Mouse (Mus musculus): Measurements from ENCODE around the gene Zic5.

Gene Zic5

DNA sequence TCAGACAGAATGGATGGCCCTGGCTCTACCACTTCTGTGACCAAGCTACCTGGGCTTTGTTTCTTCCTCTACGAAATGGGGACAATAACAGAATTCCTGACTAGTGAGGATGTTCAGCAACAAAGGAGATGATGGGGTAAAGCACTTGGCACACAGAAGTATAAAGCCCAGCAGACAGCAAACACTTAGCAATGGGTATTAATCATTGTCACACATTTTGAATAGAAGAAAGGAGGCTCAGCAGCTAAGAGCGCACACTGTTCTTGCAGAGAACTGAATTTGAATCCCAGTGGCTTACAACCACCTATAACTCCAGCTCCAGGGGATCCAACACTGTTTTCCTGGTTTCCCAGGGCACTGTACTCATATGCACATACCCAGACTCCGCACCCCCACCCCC lies 37.8 kb downstream of the Zic5 start:
- no peak for DNase-seq (ENCODE audit: low read depth)

DNA sequence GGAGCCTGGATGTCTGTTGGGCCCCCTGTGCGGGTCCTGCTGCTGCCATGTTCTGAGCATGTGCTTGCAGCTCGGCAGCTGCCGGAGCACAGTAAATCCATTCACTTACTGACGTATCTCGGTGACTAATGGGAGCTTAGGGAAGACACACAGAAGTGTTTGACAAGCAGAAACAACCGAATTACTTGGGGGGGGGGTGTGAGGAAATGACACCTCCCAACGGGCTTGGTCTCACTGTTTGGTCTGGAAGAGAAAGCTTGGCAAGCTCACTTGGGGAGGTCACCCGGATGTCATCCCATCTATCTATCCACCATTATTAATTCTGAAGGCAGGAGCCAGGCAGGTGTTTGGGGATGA lies 38.3 kb downstream of the Zic5 start:
- DNase-seq (ENCODE audit: low read depth) = no peak

DNA sequence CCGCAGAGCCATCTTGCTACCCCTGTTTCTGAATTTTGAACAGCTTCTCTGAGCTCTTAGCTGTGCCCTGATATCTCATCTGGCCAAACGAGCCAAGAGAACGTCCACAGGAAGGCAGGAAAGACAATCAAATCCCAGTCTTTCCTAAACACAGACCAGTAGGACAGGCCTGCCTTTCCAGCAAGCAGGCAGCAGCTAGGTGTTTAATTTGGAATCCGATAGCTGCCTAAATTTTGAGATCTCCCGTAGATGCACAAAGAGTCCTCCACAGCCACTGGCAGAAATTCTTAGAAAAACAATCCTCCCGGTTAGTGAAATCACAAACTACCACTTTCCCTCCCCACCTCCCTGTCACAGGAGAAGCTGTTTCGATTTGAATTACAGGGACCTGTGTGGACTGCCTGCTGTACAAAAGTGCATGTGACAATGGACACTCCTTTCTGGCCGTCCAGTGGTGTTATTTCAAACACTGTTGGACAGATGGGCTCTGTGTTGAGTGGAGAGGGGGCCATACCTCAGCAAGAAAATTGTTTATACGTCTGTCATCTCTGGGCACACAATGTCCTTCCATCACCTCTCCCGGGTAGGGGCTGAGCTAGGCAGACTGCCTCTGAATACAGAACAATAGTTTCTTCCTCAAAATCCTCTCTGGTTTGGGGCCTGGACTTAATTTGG lies 38.8 kb downstream of the Zic5 start:
- no peak for DNase-seq (ENCODE audit: low read depth)

- DNase-seq (ENCODE audit: low read depth) = no peak
Observed at GRCm38 (mm10) chr14:122424441-122424840, 41.0 kb downstream of the Zic5 start.

- no peak for DNase-seq (ENCODE audit: low read depth)
Observed at GRCm38 (mm10) chr14:122416166-122416771, 49.2 kb downstream of the Zic5 start.

GRCm38 (mm10) chr14:122414786-122415185 lies 50.7 kb downstream of the Zic5 start:
- DNase-seq (ENCODE audit: low read depth) = no peak

DNA sequence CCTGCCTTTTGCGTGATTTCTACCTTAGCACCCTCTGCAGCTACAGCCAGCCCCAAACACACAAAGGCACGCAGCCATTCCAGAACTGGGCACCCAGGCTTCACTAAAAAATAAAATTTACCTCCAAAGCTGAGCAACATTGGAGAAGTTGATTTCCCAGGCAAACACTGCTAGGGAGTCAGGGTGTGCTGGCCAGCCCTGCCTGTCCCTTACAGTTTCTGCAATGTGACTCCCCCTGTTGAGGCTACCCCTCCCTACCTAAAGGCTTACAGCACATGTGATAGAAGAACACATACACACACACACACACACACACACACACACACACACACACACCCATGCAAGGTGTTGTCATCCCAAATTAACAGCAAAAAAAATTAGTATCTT lies 51.9 kb downstream of the Zic5 start:
- no peak for DNase-seq (ENCODE audit: low read depth)

- no peak for DNase-seq (ENCODE audit: low read depth)
Observed at GRCm38 (mm10) chr14:122412841-122413541, 52.5 kb downstream of the Zic5 start.
